Mouse (Mus musculus) layer of hippocampus, postnatal 36 days (tissue): Measurements from ENCODE around the gene Gfi1. TPM values are rescaled to one million over a fixed set of nuclear protein-coding genes. Genes with fewer than 3 reads are reported as not detected.

Experiments
- total RNA-seq, 2 experiments: library from RNA; stranded (reverse); gene quantifications; 2 replicates each; pipeline ENCODE4 v1.2.3; 2021

The Gfi1 gene
- total RNA-seq, 2 experiments from 2014 or later, result not detected

Other genes starting within 250 kb of the Gfi1 start
- 1 to 10 TPM in 1 of 2 experiments, under 1 TPM in 1; 0.15 to 1.0 TPM for gene Gm42669, start 218.4 kb downstream of the Gfi1 start, total RNA-seq
- gene 1700028K03Rik, start 191.3 kb downstream of the Gfi1 start, total RNA-seq, result under 1 TPM; 0.65 to 0.71 TPM
- gene Rpap2, start 128.7 kb downstream of the Gfi1 start, total RNA-seq, result 10 to 100 TPM; 21.5 to 22.0 TPM
- gene Glmn, start 128.1 kb downstream of the Gfi1 start, total RNA-seq, result 10 to 100 TPM; 18.2 to 18.4 TPM
- not detected for gene Ube2d2b, start 104.1 kb upstream of the Gfi1 start, total RNA-seq
- 10 to 100 TPM; 57.9 to 58.4 TPM for gene Evi5, start 149.1 kb upstream of the Gfi1 start, total RNA-seq
- gene Rpl5, start 174.5 kb upstream of the Gfi1 start, total RNA-seq, result 10 to 100 TPM; 71.3 to 78.0 TPM